Mouse (Mus musculus) c-Kit-negative CD71-positive TER-119-positive erythroid progenitor cells, embryonic 14.5 days (primary cell): Measurements from ENCODE around the gene Fbxo46.
A peak's percentile ranks its signal among the peaks of the same experiment; 100 is the strongest.

ENCODE experiments used
- DNase-seq: peaks from one replicate; pipeline ENCODE4 v3.0.0-alpha.2; 2013; ENCODE audit warnings: low read depth, low spot score

The Fbxo46 gene

GRCm38 (mm10) chr7:19165656-19166423 lies 46.2 kb downstream of the Fbxo46 start, which contains the start of gene Gipr:
Gene Gipr (minus strand): TSS chr7:19166127.
- DNase-seq: no peak

GRCm38 (mm10) chr7:19166990-19167389 lies 47.3 kb downstream of the Fbxo46 start:
- DNase-seq: no peak

- DNase-seq: no peak
These were observed 49.8 kb downstream of the Fbxo46 start for GRCm38 (mm10) chr7:19169506-19169905.

- DNase-seq: no peak
These were observed 50.5 kb downstream of the Fbxo46 start for GRCm38 (mm10) chr7:19170142-19170541.

- DNase-seq: no peak
These were observed 52.2 kb downstream of the Fbxo46 start for GRCm38 (mm10) chr7:19171831-19172230.

- no peak for DNase-seq
These were observed 53.2 kb downstream of the Fbxo46 start for GRCm38 (mm10) chr7:19172874-19173273.

GRCm38 (mm10) chr7:19175708-19176515 lies 56.3 kb downstream of the Fbxo46 start, which contains the start of gene Eml2:
Gene Eml2 (plus strand): TSS chr7:19176421.
- no peak for DNase-seq

GRCm38 (mm10) chr7:19176516-19176947 lies 56.9 kb downstream of the Fbxo46 start:
- no peak for DNase-seq

- no peak for DNase-seq
These were observed 57.6 kb downstream of the Fbxo46 start for GRCm38 (mm10) chr7:19177216-19177615.

GRCm38 (mm10) chr7:19178035-19178434 lies 58.4 kb downstream of the Fbxo46 start:
- DNase-seq: no peak

- DNase-seq: peak; percentile 62
These were observed 58.9 kb downstream of the Fbxo46 start for GRCm38 (mm10) chr7:19178443-19179092.

- DNase-seq: no peak
These were observed 59.5 kb downstream of the Fbxo46 start for GRCm38 (mm10) chr7:19179173-19179572.

GRCm38 (mm10) chr7:19179936-19180335 lies 60.3 kb downstream of the Fbxo46 start:
- DNase-seq: peak; percentile 37

GRCm38 (mm10) chr7:19180862-19181429 lies 61.3 kb downstream of the Fbxo46 start:
- no peak for DNase-seq

- no peak for DNase-seq
These were observed 64.6 kb downstream of the Fbxo46 start for GRCm38 (mm10) chr7:19184250-19184649.

- no peak for DNase-seq
These were observed 65.1 kb downstream of the Fbxo46 start for GRCm38 (mm10) chr7:19184758-19185157.
